Mouse (Mus musculus) inflammation-experienced regulatory T-cells (primary cell): Measurements from ENCODE around the gene 4930412O13Rik. TPM values are rescaled to one million over a fixed set of nuclear protein-coding genes. Genes with fewer than 3 reads are reported as not detected.

Source experiments
- polyA plus RNA-seq, 2 experiments: library from polyadenylated mRNA; unstranded; fragments of 100-300 nt; shearing (Covaris generic); gene quantifications; one replicate each; pipeline ENCODE4 v1.2.1; 2017

4930412O13Rik gene
- polyA plus RNA-seq: under 1 TPM; 0.35 to 0.37 TPM

DNA sequence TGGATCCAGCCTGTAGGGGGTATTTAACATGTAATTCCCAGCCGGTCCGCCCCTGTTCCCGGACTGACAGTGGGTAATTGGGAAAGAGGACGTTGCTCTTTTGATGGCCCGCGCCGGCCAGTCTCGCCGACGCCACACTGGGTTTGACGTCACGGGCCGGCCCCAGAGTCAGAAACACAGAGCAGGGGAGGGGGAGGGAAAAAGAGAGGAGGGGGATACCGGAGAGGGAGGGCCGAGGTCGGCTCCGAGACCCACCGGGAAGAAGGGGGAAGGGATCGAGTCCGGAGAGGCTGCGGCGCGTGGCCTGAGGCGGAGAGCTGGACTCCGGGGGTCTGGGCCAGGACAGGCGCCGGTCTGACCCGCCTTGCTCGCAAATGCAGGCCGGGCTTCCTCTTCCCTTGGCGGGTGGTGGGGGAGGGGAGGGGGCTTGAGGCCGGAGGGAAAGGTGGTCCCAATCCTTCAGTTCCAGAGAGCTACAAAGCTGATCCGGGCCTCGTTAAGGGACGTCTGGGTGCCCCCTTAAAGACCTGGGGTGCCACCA is at the start of gene 4930412O13Rik:
TSS of gene 4930412O13Rik (plus strand) at position 202 of the 541 bp plus-strand sequence.

DNA sequence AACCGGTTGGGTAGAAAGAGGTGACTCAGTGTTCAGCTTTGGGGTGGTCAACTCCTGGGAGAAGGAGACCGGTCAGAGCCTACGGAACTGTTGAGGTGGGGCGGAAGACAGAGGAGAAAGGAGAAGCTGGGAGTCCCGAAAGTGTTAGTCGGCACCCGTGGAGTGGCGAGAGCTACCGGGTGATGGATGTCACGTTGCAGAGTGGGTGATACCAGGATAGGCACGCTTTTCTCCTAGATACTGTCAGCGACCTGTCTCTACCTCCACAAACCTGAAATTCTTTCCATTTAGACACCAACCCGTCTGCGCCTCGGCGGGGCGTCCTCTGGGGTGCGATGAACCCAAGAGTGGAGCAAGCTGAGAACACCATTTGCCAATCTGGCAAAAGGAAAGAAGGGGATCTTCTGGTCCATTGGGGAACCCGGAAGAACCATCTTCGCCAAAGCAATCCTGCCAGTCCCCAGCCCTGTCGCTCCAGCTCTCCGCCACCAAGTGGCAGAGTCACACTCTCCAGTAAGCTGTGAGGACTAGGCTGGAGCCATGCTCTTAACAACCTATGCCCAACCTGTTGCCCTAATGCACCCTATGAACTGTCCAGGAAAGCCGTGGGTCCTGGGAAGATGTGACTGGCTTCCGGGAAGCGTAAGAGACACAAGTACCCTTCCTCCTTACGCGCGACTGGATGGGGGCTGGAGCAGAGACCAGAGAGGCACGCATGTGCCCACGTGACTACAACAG is 8.0 kb downstream of the 4930412O13Rik start, which contains the start of gene 9230102O04Rik:
TSS of gene 9230102O04Rik (minus strand) at position 628 of the 738 bp plus-strand sequence.

DNA sequence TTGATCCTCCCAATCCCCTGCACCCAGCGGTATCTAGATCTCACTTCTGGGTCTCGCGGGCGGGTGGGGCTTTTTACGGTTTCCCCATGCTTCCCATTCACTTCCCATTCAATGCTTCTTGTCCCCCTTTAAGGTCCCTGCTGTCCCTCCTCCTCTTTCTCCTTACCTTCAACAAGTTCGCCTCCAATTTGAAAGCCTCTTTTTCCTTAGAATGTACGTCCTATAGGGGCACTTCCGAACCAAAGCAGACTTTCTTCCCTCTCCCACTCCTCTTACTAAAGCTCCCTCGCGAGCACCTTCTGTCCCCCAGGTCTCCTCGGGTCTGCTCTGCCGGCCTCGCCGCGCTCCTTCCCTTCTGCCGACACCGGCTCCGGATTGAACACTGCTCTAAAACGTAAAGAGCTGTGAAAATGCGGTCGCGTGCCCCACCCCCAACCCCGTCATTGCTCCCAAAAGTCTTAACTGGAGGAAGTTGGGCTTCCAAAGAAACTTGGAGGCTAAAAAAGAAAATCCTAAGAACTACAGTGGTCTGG is 8.7 kb downstream of the 4930412O13Rik start, which contains the start of gene Gata3:
TSS of gene Gata3 (minus strand) at position 384 of the 533 bp plus-strand sequence.

Other genes with a start within 250 kb of the 4930412O13Rik start
- gene 9230102O04Rik, start 8.3 kb downstream of the 4930412O13Rik start, polyA plus RNA-seq: 1 to 10 TPM; 1.6 to 3.6 TPM
- 100 to 1,000 TPM; 152 to 154 TPM for gene Gata3, start 8.8 kb downstream of the 4930412O13Rik start, polyA plus RNA-seq
- 10 to 100 TPM; 19.6 to 29.4 TPM for gene Taf3, start 167.3 kb downstream of the 4930412O13Rik start, polyA plus RNA-seq
- gene Atp5c1, start 199.3 kb downstream of the 4930412O13Rik start, polyA plus RNA-seq: 100 to 1,000 TPM; 390 to 421 TPM
- 10 to 100 TPM; 29.4 to 57.3 TPM for gene Kin, start 199.3 kb downstream of the 4930412O13Rik start, polyA plus RNA-seq